ENCODE assay signal across 17 mouse cellular contexts in genomic region chr4:84212004-84212403, GRCm38 (mm10).
DNase-seq lines count a peak whose midpoint lies in the region; ATAC-seq and TF ChIP-seq lines count a peak whose summit lies in the region.
"Had no signal": no experiment of that assay in that cellular context is flagged by ENCODE, and none has a peak within 500 bp of the region (broad histone marks: within the 10 kb centered on the region; RNA-seq: fewer than 3 reads in every experiment).

No protein-coding gene starts in this region.

- H3K4me1 ChIP-seq in neural tube, embryonic 14.5 days (ENCODE audit: control insufficient read depth, insufficient read depth, low read length) = no peaks in the 10 kb centered on the region
- H3K4me1 ChIP-seq in limb, embryonic 14.5 days (ENCODE audit: control insufficient read depth, insufficient read depth, low read length) = peaks cover 17% of the 10 kb centered on the region
- H3K4me1 ChIP-seq: heart, embryonic 15.5 days; intestine, embryonic 15.5 days had no signal

- no peak overlapping the region for H3K4me3 ChIP-seq in layer of hippocampus, adult 2 months
- H3K4me3 ChIP-seq in neural tube, embryonic 14.5 days (ENCODE audit: low read depth, low read length) = no peak overlapping the region
- H3K4me3 ChIP-seq in limb, embryonic 14.5 days (replicated peaks; ENCODE audit: low read length) = no peak overlapping the region
- H3K4me3 ChIP-seq: heart, adult 2 months; heart, embryonic 15.5 days; hindbrain, embryonic 10.5 days; intestine, embryonic 15.5 days had no signal

- no peak overlapping the region for H3K9ac ChIP-seq in neural tube, embryonic 14.5 days (replicated peaks; ENCODE audit: low read depth, low read length)
- H3K9ac ChIP-seq in limb, embryonic 14.5 days (ENCODE audit: low read depth, low read length, severe bottlenecking) = no peak overlapping the region
- H3K9ac ChIP-seq: heart, embryonic 15.5 days; intestine, embryonic 15.5 days; liver, embryonic 14.5 days had no signal

- peak; percentile 10 to 20 for DNase-seq in layer of hippocampus, adult 2 months (ENCODE audit: low spot score in 2 of 2)
- no peak for DNase-seq in layer of hippocampus, adult 9-10 months (ENCODE audit: low spot score)
- DNase-seq in neural tube, embryonic 10.5 days (ENCODE audit: extremely low spot score, low spot score) = no peak
- peak; percentile 47 for DNase-seq in limb, embryonic 14.5 days (ENCODE audit: low spot score)
- DNase-seq in telencephalon, adult 2 months (ENCODE audit: low read depth, low spot score) = peak; percentile 17
- DNase-seq in embryo, embryonic 11 days = no peak
- DNase-seq in spleen, postnatal 4 days (ENCODE audit: low spot score in 2 of 2) = no peak
- DNase-seq: adrenal gland, postnatal 14 days; cerebellum, adult 9-10 months; gastrocnemius, postnatal 14 days; heart, adult 2 months had no signal

- H3K27ac ChIP-seq in layer of hippocampus, adult 2 months = no peak overlapping the region
- no peak overlapping the region for H3K27ac ChIP-seq in neural tube, embryonic 14.5 days (ENCODE audit: low read depth, low read length)
- H3K27ac ChIP-seq in limb, embryonic 14.5 days (replicated peaks; ENCODE audit: low read depth, low read length) = no peak overlapping the region
- H3K27ac ChIP-seq: heart, adult 2 months; heart, embryonic 15.5 days; hindbrain, embryonic 10.5 days; intestine, embryonic 15.5 days; liver, embryonic 14.5 days had no signal

- no peaks in the 10 kb centered on the region for H3K9me3 ChIP-seq in neural tube, embryonic 14.5 days (ENCODE audit: control insufficient read depth, low read length)
- H3K9me3 ChIP-seq in limb, embryonic 14.5 days (ENCODE audit: control insufficient read depth, low read length) = no peaks in the 10 kb centered on the region
- H3K9me3 ChIP-seq: heart, embryonic 15.5 days; hindbrain, embryonic 10.5 days; intestine, embryonic 15.5 days had no signal

- 62% methylated on average over 6 of the region's 6 CpGs for WGBS in neural tube, embryonic 14.5 days
- 42% methylated on average over 6 of the region's 6 CpGs for WGBS in limb, embryonic 14.5 days

- ATAC-seq in neural tube, embryonic 14.5 days (ENCODE audit: low read depth) = peak; percentile 58
- no peak; the same call in 1 of the 2 replicates for ATAC-seq in limb, embryonic 14.5 days (ENCODE audit: low FRiP score, low read depth)
- ATAC-seq: intestine, embryonic 15.5 days; lung, postnatal 0 days had no signal

- no peak for TF ChIP-seq POLR2A in limb, embryonic 14.5 days (IDR thresholded peaks at IDR 0.05; ENCODE audit: borderline replicate concordance, extremely low read depth, insufficient read depth, insufficient read length)

- H3K27me3 ChIP-seq in neural tube, embryonic 14.5 days (ENCODE audit: control insufficient read depth, insufficient read depth, low read length) = no peaks in the 10 kb centered on the region
- no peaks in the 10 kb centered on the region for H3K27me3 ChIP-seq in limb, embryonic 14.5 days (ENCODE audit: control insufficient read depth, insufficient read depth, low read length)
- H3K27me3 ChIP-seq: heart, embryonic 15.5 days; intestine, embryonic 15.5 days had no signal

- no peaks in the 10 kb centered on the region for H3K36me3 ChIP-seq in neural tube, embryonic 14.5 days (ENCODE audit: control insufficient read depth, insufficient read depth, low read length)
- no peaks in the 10 kb centered on the region for H3K36me3 ChIP-seq in limb, embryonic 14.5 days (ENCODE audit: control insufficient read depth, insufficient read depth, low read length)
- H3K36me3 ChIP-seq: heart, embryonic 15.5 days; hindbrain, embryonic 10.5 days; intestine, embryonic 15.5 days had no signal

- H3K4me2 ChIP-seq in neural tube, embryonic 14.5 days (ENCODE audit: low read depth, low read length) = no peak overlapping the region
- H3K4me2 ChIP-seq in limb, embryonic 14.5 days (replicated peaks; ENCODE audit: low read depth, low read length, severe bottlenecking) = peak overlapping the region; percentile 14
- H3K4me2 ChIP-seq: heart, embryonic 15.5 days; intestine, embryonic 15.5 days had no signal

- no peak for TF ChIP-seq CTCF in layer of hippocampus, adult 2 months (conservative IDR thresholded peaks at IDR 0.05)

Comparison
In these comparisons a context has a peak if more than half of its experiments do, and no peak if none do; other contexts are left out.
1. DNase-seq: peak in layer of hippocampus, adult 2 months (2 of 2), limb, embryonic 14.5 days (single experiment) and telencephalon, adult 2 months (single experiment); none in layer of hippocampus, adult 9-10 months (single experiment), neural tube, embryonic 10.5 days (single experiment), embryo, embryonic 11 days (single experiment) and spleen, postnatal 4 days (0 of 2).